In the genomic region with DNA sequence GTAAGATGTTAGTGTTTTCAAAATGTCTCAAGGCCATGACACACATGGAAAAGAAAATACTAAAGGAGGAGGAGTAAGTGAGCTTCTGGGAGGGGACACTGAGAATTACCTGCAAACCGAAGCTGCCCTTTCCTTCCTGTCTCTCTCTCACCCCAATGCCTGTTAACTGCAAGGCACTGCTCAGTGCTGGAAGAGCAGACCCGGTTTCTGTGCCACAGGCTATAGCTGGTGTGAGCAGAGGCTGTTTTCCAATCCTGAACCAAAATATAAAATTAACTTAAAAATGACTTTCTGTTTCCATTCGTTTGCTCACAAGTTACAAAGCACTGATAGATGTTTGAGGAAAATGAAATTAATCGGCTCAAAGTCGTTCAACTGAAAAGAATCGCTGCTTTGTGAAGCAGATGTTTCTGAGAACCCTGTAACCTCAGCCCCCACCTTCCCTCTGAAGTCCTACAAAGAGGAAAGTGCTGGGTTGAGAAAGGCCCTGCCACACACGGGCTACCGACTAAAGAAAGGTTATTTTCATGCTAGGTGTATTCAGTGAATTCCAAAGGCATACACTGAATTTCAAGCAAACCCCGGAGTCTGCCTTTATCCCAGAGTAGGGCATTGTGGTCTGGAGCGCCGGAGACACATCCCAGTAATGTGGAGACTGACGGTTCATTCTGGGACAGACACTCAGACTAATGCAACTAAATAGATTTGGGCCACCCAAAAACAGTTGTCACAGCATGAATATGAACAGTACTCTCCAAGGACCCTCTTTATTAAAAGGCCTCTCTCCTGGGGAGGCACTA, we compare ENCODE assay signal across 13 mouse cellular contexts.
DNase-seq lines count a peak whose midpoint lies in the region; ATAC-seq lines count a peak whose summit lies in the region.
"Had no signal": no experiment of that assay in that cellular context is flagged by ENCODE, and none has a peak within 500 bp of the region (broad histone marks: within the 10 kb centered on the region; RNA-seq: fewer than 3 reads in every experiment).

No protein-coding gene starts in this region.

- WGBS in forebrain, embryonic 12.5 days, result 14% methylated on average over 12 of the region's 12 CpGs
- 37% methylated on average over 12 of the region's 12 CpGs for WGBS in midbrain, embryonic 10.5 days

- no peaks in the 10 kb centered on the region for H3K27me3 ChIP-seq in forebrain, embryonic 12.5 days
- no peaks in the 10 kb centered on the region for H3K27me3 ChIP-seq in midbrain, embryonic 10.5 days (ENCODE audit: low read depth, poor library complexity, severe bottlenecking)
- H3K27me3 ChIP-seq: heart, embryonic 15.5 days had no signal

- H3K4me1 ChIP-seq in forebrain, embryonic 12.5 days, result peaks cover 16% of the 10 kb centered on the region
- peaks cover 25% of the 10 kb centered on the region for H3K4me1 ChIP-seq in midbrain, embryonic 10.5 days
- H3K4me1 ChIP-seq: heart, embryonic 15.5 days had no signal

- no peak overlapping the region for H3K4me2 ChIP-seq in forebrain, embryonic 12.5 days
- H3K4me2 ChIP-seq: heart, embryonic 15.5 days had no signal

- H3K9me3 ChIP-seq in forebrain, embryonic 12.5 days, result no peaks in the 10 kb centered on the region
- no peaks in the 10 kb centered on the region for H3K9me3 ChIP-seq in midbrain, embryonic 10.5 days (replicated peaks)
- H3K9me3 ChIP-seq: heart, embryonic 15.5 days had no signal

- H3K9ac ChIP-seq in forebrain, embryonic 12.5 days, result no peak overlapping the region
- H3K9ac ChIP-seq: heart, embryonic 15.5 days had no signal

- H3K27ac ChIP-seq in forebrain, embryonic 12.5 days, result no peak overlapping the region
- H3K27ac ChIP-seq in midbrain, embryonic 10.5 days (replicated peaks), result 0 out of 2 replicates have a peak overlapping the region, but pooled peaks have one; percentile 20
- H3K27ac ChIP-seq: heart, embryonic 15.5 days had no signal

- no peak overlapping the region for H3K4me3 ChIP-seq in forebrain, embryonic 12.5 days (replicated peaks)
- no peak overlapping the region for H3K4me3 ChIP-seq in midbrain, embryonic 10.5 days
- H3K4me3 ChIP-seq: heart, embryonic 15.5 days had no signal

- peak; percentile 65; the same call in 1 of the 2 replicates for ATAC-seq in forebrain, embryonic 12.5 days (ENCODE audit: low FRiP score)
- ATAC-seq: intestine, embryonic 16.5 days had no signal

- no peaks in the 10 kb centered on the region for H3K36me3 ChIP-seq in forebrain, embryonic 12.5 days (replicated peaks)
- no peaks in the 10 kb centered on the region for H3K36me3 ChIP-seq in midbrain, embryonic 10.5 days
- H3K36me3 ChIP-seq: heart, embryonic 15.5 days had no signal

- DNase-seq in embryo, embryonic 10 days (ENCODE audit: low spot score), result peak; percentile 9
- DNase-seq in embryo, embryonic 9.5 days (ENCODE audit: extremely low spot score), result no peak
- peak; percentile 15 for DNase-seq in midbrain, embryonic 10.5 days (ENCODE audit: low spot score)
- DNase-seq in thymus, postnatal 10 days (ENCODE audit: low spot score in 2 of 2), result peak; percentile 7 to 25
- DNase-seq in urinary bladder, postnatal 25 days (ENCODE audit: low spot score), result no peak
- no peak for DNase-seq in layer of hippocampus, adult 11-12 months (ENCODE audit: low spot score)
- DNase-seq in layer of hippocampus, postnatal 14 days (ENCODE audit: low spot score in 2 of 2), result no peak
- DNase-seq: gastrocnemius, postnatal 14 days; liver; lung, postnatal 10 days had no signal

Comparison
In these comparisons a context has a peak if more than half of its experiments do, and no peak if none do; other contexts are left out.
1. DNase-seq: peak in embryo, embryonic 10 days (single experiment), midbrain, embryonic 10.5 days (single experiment) and thymus, postnatal 10 days (2 of 2); none in embryo, embryonic 9.5 days (single experiment), urinary bladder, postnatal 25 days (single experiment), layer of hippocampus, adult 11-12 months (single experiment) and layer of hippocampus, postnatal 14 days (0 of 2).